Mouse (Mus musculus) limb, embryonic 11.5 days (tissue): ENCODE data around the gene Crlf3. TPM values are rescaled to one million over a fixed set of nuclear protein-coding genes. Genes with fewer than 3 reads are reported as not detected.
"Not testable (repeated sequence)": the region's sequence is repeated elsewhere in the genome, so short reads cannot be mapped to it uniquely, and the experiment has no call there.

Experiments
- ATAC-seq: fragments of 200-750 bp; cut with Nextera tagmentation; 2 replicates; pipeline ENCODE4 v1.8.0; 2017; ENCODE audit warnings: low read depth; ENCODE audit not compliant: insufficient number of reproducible peaks, low FRiP score, low TSS enrichment
- DNase-seq: peaks from one replicate; pipeline ENCODE4 v3.0.0-alpha.2; 2015; ENCODE audit warnings: low spot score
- H3K27ac ChIP-seq: fragments of 300-500 bp; sonication (generic); replicated peaks from 2 replicates; pipeline ENCODE4 v1.5.1; 2014; ENCODE audit warnings: low read depth, mild to moderate bottlenecking, low read length
- H3K27me3 ChIP-seq: fragments of 300-500 bp; sonication (generic); 2 replicates; pipeline ENCODE4 v1.6.1; 2014; ENCODE audit warnings: mild to moderate bottlenecking, low read length, mixed read lengths; ENCODE audit not compliant: control insufficient read depth, insufficient read depth
- H3K36me3 ChIP-seq: fragments of 300-500 bp; sonication (generic); 2 replicates; pipeline ENCODE4 v1.6.1; 2014; ENCODE audit warnings: mild to moderate bottlenecking, low read length, moderate library complexity, mixed read lengths; ENCODE audit not compliant: control insufficient read depth, insufficient read depth
- H3K4me1 ChIP-seq: fragments of 300-500 bp; sonication (generic); 2 replicates; pipeline ENCODE4 v1.6.1; 2014; ENCODE audit warnings: low read length, mixed read lengths; ENCODE audit not compliant: control insufficient read depth, insufficient read depth
- H3K4me2 ChIP-seq: fragments of 300-500 bp; sonication (generic); 2 replicates; pipeline ENCODE4 v1.6.1; 2014; ENCODE audit warnings: low read depth, mild to moderate bottlenecking, moderate library complexity; ENCODE audit not compliant: severe bottlenecking
- H3K4me3 ChIP-seq: fragments of 300-500 bp; sonication (generic); 2 replicates; pipeline ENCODE4 v1.5.1; 2014; ENCODE audit warnings: low read depth, low read length
- H3K9ac ChIP-seq: fragments of 300-500 bp; sonication (generic); 2 replicates; pipeline ENCODE4 v1.6.1; 2014; ENCODE audit warnings: mild to moderate bottlenecking, low read length
- H3K9me3 ChIP-seq: fragments of 300-500 bp; sonication (generic); 2 replicates; pipeline ENCODE4 v1.6.1; 2016; ENCODE audit warnings: low read length; ENCODE audit not compliant: control insufficient read depth
- WGBS: fragments of 180-500 bp; shearing (Covaris S2); extraction: QIAGEN DNeasy Blood & Tissue Kit; methylation state at CpG from one replicate; pipeline ENCODE4 v1.1.7; 2014; 5-methylcytosine and 5-hydroxymethylcytosine counted together
- polyA plus RNA-seq: library from polyadenylated mRNA; unstranded; fragments of >200 nt; fragmentation: Nextera tagmentation; extraction: Ambion mirVana; gene quantifications from 2 replicates; pipeline ENCODE4 v1.2.1, GENCODE M21; 2014

Crlf3 gene
- polyA plus RNA-seq, 1 experiment from 2014 or later: 52.8 TPM

- Histone ChIP-seq H3K4me1 (peaks cover 9% of the 10 kb centered on the region; the same call in 1 of the 2 replicates), H3K27ac (no peak overlapping the region), H3K27me3 (no peaks in the 10 kb centered on the region), H3K4me2 (no peak overlapping the region), H3K9ac (no peak overlapping the region), H3K36me3 (0 out of 2 replicates have a peak, but pooled peaks cover 3% of the 10 kb centered on the region), H3K4me3 (no peak overlapping the region), H3K9me3 (no peaks in the 10 kb centered on the region)
- DNase-seq (no peak), ATAC-seq (no peak)
- WGBS: 85% methylated on average over 13 of the region's 14 CpGs
Observed at GRCm38 (mm10) chr11:80077784-80078545, 2.8 kb downstream of the Crlf3 start.

- ATAC-seq (no peak), DNase-seq (no peak)
- H3K27ac ChIP-seq: no peak overlapping the region
- 95% methylated on average over 5 of the region's 5 CpGs for WGBS
- peaks cover 3% of the 10 kb centered on the region; the same call in 1 of the 2 replicates for H3K4me1 ChIP-seq
- H3K36me3 ChIP-seq: 0 out of 2 replicates have a peak, but pooled peaks cover 3% of the 10 kb centered on the region
- no peak overlapping the region for H3K9ac ChIP-seq
- no peaks in the 10 kb centered on the region for H3K9me3 ChIP-seq
- no peaks in the 10 kb centered on the region for H3K27me3 ChIP-seq
- no peak overlapping the region for H3K4me3 ChIP-seq
- no peak overlapping the region for H3K4me2 ChIP-seq
Observed at GRCm38 (mm10) chr11:80075608-80076277, 5.0 kb downstream of the Crlf3 start.

GRCm38 (mm10) chr11:80072365-80072764 lies 8.4 kb downstream of the Crlf3 start:
- no peak overlapping the region for H3K4me3 ChIP-seq
- no peak overlapping the region for H3K4me2 ChIP-seq
- H3K9me3 ChIP-seq: no peaks in the 10 kb centered on the region
- 0 out of 2 replicates have a peak, but pooled peaks cover 3% of the 10 kb centered on the region for H3K36me3 ChIP-seq
- ATAC-seq (no peak), DNase-seq (no peak)
- no peaks in the 10 kb centered on the region for H3K27me3 ChIP-seq
- 92% methylated on average over 3 of the region's 3 CpGs for WGBS
- no peak overlapping the region for H3K9ac ChIP-seq
- no peak overlapping the region for H3K27ac ChIP-seq
- H3K4me1 ChIP-seq: no peaks in the 10 kb centered on the region

GRCm38 (mm10) chr11:80071039-80071438 lies 9.8 kb downstream of the Crlf3 start:
- no peaks in the 10 kb centered on the region for H3K27me3 ChIP-seq
- H3K27ac ChIP-seq: no peak overlapping the region
- H3K9ac ChIP-seq: no peak overlapping the region
- 0 out of 2 replicates have a peak, but pooled peaks cover 3% of the 10 kb centered on the region for H3K36me3 ChIP-seq
- H3K4me1 ChIP-seq: no peaks in the 10 kb centered on the region
- ATAC-seq (no peak), DNase-seq (no peak)
- 96% methylated on average over 2 of the region's 2 CpGs for WGBS
- no peaks in the 10 kb centered on the region for H3K9me3 ChIP-seq
- no peak overlapping the region for H3K4me2 ChIP-seq
- H3K4me3 ChIP-seq: no peak overlapping the region

GRCm38 (mm10) chr11:80069815-80070214 lies 11.0 kb downstream of the Crlf3 start:
- Histone ChIP-seq H3K27ac (no peak overlapping the region), H3K4me1 (no peaks in the 10 kb centered on the region), H3K9me3 (no peaks in the 10 kb centered on the region), H3K4me2 (no peak overlapping the region), H3K4me3 (no peak overlapping the region), H3K27me3 (no peaks in the 10 kb centered on the region), H3K9ac (no peak overlapping the region), H3K36me3 (0 out of 2 replicates have a peak, but pooled peaks cover 3% of the 10 kb centered on the region)
- ATAC-seq (no peak), DNase-seq (no peak)
- 95% methylated on average over 3 of the region's 3 CpGs for WGBS

- Histone ChIP-seq H3K9ac (no peak overlapping the region), H3K4me2 (no peak overlapping the region), H3K4me3 (no peak overlapping the region), H3K27me3 (no peaks in the 10 kb centered on the region), H3K27ac (no peak overlapping the region), H3K4me1 (no peaks in the 10 kb centered on the region), H3K9me3 (no peaks in the 10 kb centered on the region), H3K36me3 (peaks cover 3% of the 10 kb centered on the region; the same call in 1 of the 2 replicates)
- WGBS: 86% methylated on average over 5 of the region's 5 CpGs
- ATAC-seq: no peak
- DNase-seq: no peak
Observed at GRCm38 (mm10) chr11:80067558-80067957, 13.2 kb downstream of the Crlf3 start.

GRCm38 (mm10) chr11:80066373-80066772 lies 14.4 kb downstream of the Crlf3 start:
- not testable (repeated sequence) for H3K36me3 ChIP-seq, H3K9ac ChIP-seq, H3K27me3 ChIP-seq, H3K4me3 ChIP-seq, H3K9me3 ChIP-seq, DNase-seq, H3K4me2 ChIP-seq, H3K27ac ChIP-seq, H3K4me1 ChIP-seq, ATAC-seq
- WGBS: 88% methylated on average over 4 of the region's 4 CpGs

GRCm38 (mm10) chr11:80062159-80062558 lies 18.6 kb downstream of the Crlf3 start:
- peaks cover 11% of the 10 kb centered on the region; the same call in 1 of the 2 replicates for H3K36me3 ChIP-seq

More at GRCm38 (mm10) chr11:80062159-80062558, 18.6 kb downstream of the Crlf3 start:
- WGBS: 89% methylated on average over 4 of the region's 4 CpGs
- DNase-seq (no peak), ATAC-seq (no peak)
- no peaks in the 10 kb centered on the region for H3K27me3 ChIP-seq
- H3K4me2 ChIP-seq: no peak overlapping the region
- no peaks in the 10 kb centered on the region for H3K9me3 ChIP-seq
- no peak overlapping the region for H3K4me3 ChIP-seq
- no peaks in the 10 kb centered on the region for H3K4me1 ChIP-seq
- no peak overlapping the region for H3K9ac ChIP-seq
- H3K27ac ChIP-seq: no peak overlapping the region
